Mouse (Mus musculus) stomach, embryonic 16.5 days (tissue): Measurements from ENCODE around the gene Gins3. TPM values are rescaled to one million over a fixed set of nuclear protein-coding genes. Genes with fewer than 3 reads are reported as not detected.

Experiments used
- polyA plus RNA-seq: library from polyadenylated mRNA; unstranded; fragments of >200 nt; fragmentation: Nextera tagmentation; extraction: Ambion mirVana; gene quantifications from 2 replicates; pipeline ENCODE4 v1.2.1, GENCODE M21; 2015

Gins3 gene
- polyA plus RNA-seq, 1 experiment from 2014 or later: 15.8 TPM

Other genes starting within 250 kb of the Gins3 start
- gene Cfap20, start 198.6 kb upstream of the Gins3 start, polyA plus RNA-seq: 123 and 134 TPM in 2 replicates
- 6.8 and 7.6 TPM in 2 replicates for gene Csnk2a2, start 143.4 kb upstream of the Gins3 start, polyA plus RNA-seq
- gene Ccdc113, start 99.4 kb upstream of the Gins3 start, polyA plus RNA-seq: 0.31 and 0.59 TPM in 2 replicates
- not detected in 2 replicates for gene Prss54, start 57.1 kb upstream of the Gins3 start, polyA plus RNA-seq
- gene Ndrg4, start 43.5 kb downstream of the Gins3 start, polyA plus RNA-seq: 22.2 and 24.3 TPM in 2 replicates
- 16.8 and 18.3 TPM in 2 replicates for gene Setd6, start 82.4 kb downstream of the Gins3 start, polyA plus RNA-seq
- gene Cnot1, start 174.0 kb downstream of the Gins3 start, polyA plus RNA-seq: 66.0 and 70.4 TPM in 2 replicates
- 327 and 366 TPM in 2 replicates for gene Sap18b, start 191.9 kb downstream of the Gins3 start, polyA plus RNA-seq
- 13.7 and 14.5 TPM in 2 replicates for gene Slc38a7, start 220.1 kb downstream of the Gins3 start, polyA plus RNA-seq